Mouse (Mus musculus) lung, embryonic 14.5 days (tissue): ENCODE results near the gene Fbxo39. TPM values are rescaled to one million over a fixed set of nuclear protein-coding genes. Genes with fewer than 3 reads are reported as not detected.

Experiments used
- ATAC-seq: fragments of 200-750 bp; cut with Nextera tagmentation; 2 replicates; pipeline ENCODE4 v1.8.0; 2017; ENCODE audit warnings: mild to moderate bottlenecking, moderate TSS enrichment, moderate library complexity; ENCODE audit not compliant: insufficient read depth
- DNase-seq: peaks from one replicate; pipeline ENCODE4 v3.0.0-alpha.2; 2015
- H3K27ac ChIP-seq: fragments of 300-500 bp; sonication (generic); 2 replicates; pipeline ENCODE4 v1.5.1; 2014; ENCODE audit warnings: low read depth, mild to moderate bottlenecking, moderate library complexity
- H3K27me3 ChIP-seq: fragments of 300-500 bp; sonication (generic); 2 replicates; pipeline ENCODE4 v1.6.1; 2014; ENCODE audit warnings: low read length, control low read depth; ENCODE audit not compliant: insufficient read depth
- H3K36me3 ChIP-seq: fragments of 300-500 bp; sonication (generic); 2 replicates; pipeline ENCODE4 v1.6.1; 2014; ENCODE audit warnings: control low read depth; ENCODE audit not compliant: insufficient read depth
- H3K4me1 ChIP-seq: fragments of 300-500 bp; sonication (generic); 2 replicates; pipeline ENCODE4 v1.6.1; 2014; ENCODE audit warnings: antibody characterized with exemption, control low read depth; ENCODE audit not compliant: insufficient read depth
- H3K4me2 ChIP-seq: fragments of 300-500 bp; sonication (generic); 2 replicates; pipeline ENCODE4 v1.6.1; 2014; ENCODE audit warnings: mild to moderate bottlenecking
- H3K4me3 ChIP-seq: fragments of 300-500 bp; sonication (generic); 2 replicates; pipeline ENCODE4 v1.5.1; 2014; ENCODE audit warnings: low read depth, low read length
- H3K9ac ChIP-seq: fragments of 300-500 bp; sonication (generic); 2 replicates; pipeline ENCODE4 v1.6.1; 2014
- H3K9me3 ChIP-seq: fragments of 300-500 bp; sonication (generic); 2 replicates; pipeline ENCODE4 v1.6.1; 2016; ENCODE audit warnings: low read depth, low read length, control low read depth
- CTCF ChIP-seq: IDR thresholded peaks from 2 replicates; pipeline ENCODE4 v1.5.1; 2016; ENCODE audit warnings: antibody characterized with exemption, low read depth
- WGBS: fragments of 180-500 bp; shearing (Covaris S2); extraction: QIAGEN DNeasy Blood & Tissue Kit; methylation state at CpG from one replicate; pipeline ENCODE4 v1.1.7; 2014; 5-methylcytosine and 5-hydroxymethylcytosine counted together
- polyA plus RNA-seq: library from polyadenylated mRNA; unstranded; fragments of >200 nt; fragmentation: Nextera tagmentation; extraction: Ambion mirVana; gene quantifications from 2 replicates; pipeline ENCODE4 v1.2.1, GENCODE M21; 2014

The Fbxo39 gene
- polyA plus RNA-seq, 1 experiment from 2014 or later, result not detected

GRCm38 (mm10) chr11:72349016-72349415, 34.8 kb downstream of the Fbxo39 start:
- no peak overlapping the region for H3K4me3 ChIP-seq
- no peaks in the 10 kb centered on the region for H3K27me3 ChIP-seq
- 36% methylated on average over 8 of the region's 8 CpGs for WGBS
- no peaks in the 10 kb centered on the region for H3K36me3 ChIP-seq
- no peak for TF ChIP-seq CTCF
- peaks cover 6% of the 10 kb centered on the region; the same call in 1 of the 2 replicates for H3K4me1 ChIP-seq
- DNase-seq, result peak; percentile 35
- H3K4me2 ChIP-seq, result no peak overlapping the region
- H3K9ac ChIP-seq, result no peak overlapping the region
- peak overlapping the region; percentile 54; the same call in 1 of the 2 replicates for H3K27ac ChIP-seq
- ATAC-seq, result no peak
- H3K9me3 ChIP-seq, result no peaks in the 10 kb centered on the region

- Histone ChIP-seq H3K4me1 (peaks cover 6% of the 10 kb centered on the region; the same call in 1 of the 2 replicates), H3K27me3 (no peaks in the 10 kb centered on the region), H3K4me3 (no peak overlapping the region), H3K27ac (0 out of 2 replicates have a peak overlapping the region, but pooled peaks have one; percentile 43), H3K9me3 (no peaks in the 10 kb centered on the region), H3K36me3 (no peaks in the 10 kb centered on the region), H3K4me2 (no peak overlapping the region), H3K9ac (no peak overlapping the region)
- ATAC-seq (0 out of 2 replicates have a peak, but pooled peaks have one; percentile 13), DNase-seq (no peak)
- TF ChIP-seq CTCF, result no peak
- WGBS, result 29% methylated on average over 4 of the region's 4 CpGs
Observed at GRCm38 (mm10) chr11:72349652-72350051, 35.4 kb downstream of the Fbxo39 start.

- DNase-seq (no peak), ATAC-seq (no peak)
- no peak overlapping the region for H3K4me2 ChIP-seq
- no peak overlapping the region for H3K9ac ChIP-seq
- no peak for TF ChIP-seq CTCF
- no peaks in the 10 kb centered on the region for H3K36me3 ChIP-seq
- WGBS, result 84% methylated on average over 1 of the region's 1 CpGs
- H3K4me1 ChIP-seq, result peaks cover 6% of the 10 kb centered on the region; the same call in 1 of the 2 replicates
- no peaks in the 10 kb centered on the region for H3K27me3 ChIP-seq
- no peak overlapping the region for H3K27ac ChIP-seq
- no peak overlapping the region for H3K4me3 ChIP-seq
- H3K9me3 ChIP-seq, result no peaks in the 10 kb centered on the region
Observed at GRCm38 (mm10) chr11:72352272-72352671, 38.0 kb downstream of the Fbxo39 start.

- H3K9ac ChIP-seq, result no peak overlapping the region
- no peak overlapping the region for H3K4me3 ChIP-seq
- ATAC-seq, result no peak
- no peaks in the 10 kb centered on the region for H3K36me3 ChIP-seq
- TF ChIP-seq CTCF, result no peak
- H3K27ac ChIP-seq, result no peak overlapping the region
- no peak overlapping the region for H3K4me2 ChIP-seq
- H3K27me3 ChIP-seq, result no peaks in the 10 kb centered on the region
- H3K4me1 ChIP-seq, result peaks cover 6% of the 10 kb centered on the region; the same call in 1 of the 2 replicates
- no peak for DNase-seq
- 68% methylated on average over 3 of the region's 3 CpGs for WGBS
- no peaks in the 10 kb centered on the region for H3K9me3 ChIP-seq
Observed at GRCm38 (mm10) chr11:72353186-72353585, 38.9 kb downstream of the Fbxo39 start.

- peak; percentile 97 for TF ChIP-seq CTCF
- H3K9ac ChIP-seq, result peak overlapping the region; percentile 16; the same call in 1 of the 2 replicates
- no peak overlapping the region for H3K4me3 ChIP-seq
- DNase-seq (peak; percentile 91), ATAC-seq (peak; percentile 58)
- no peaks in the 10 kb centered on the region for H3K9me3 ChIP-seq
- no peaks in the 10 kb centered on the region for H3K4me1 ChIP-seq
- H3K27me3 ChIP-seq, result no peaks in the 10 kb centered on the region
- H3K27ac ChIP-seq, result no peak overlapping the region
- peak overlapping the region; percentile 49 for H3K4me2 ChIP-seq
- WGBS, result 22% methylated on average over 20 of the region's 20 CpGs
- no peaks in the 10 kb centered on the region for H3K36me3 ChIP-seq
Observed at GRCm38 (mm10) chr11:72354971-72355728, 40.9 kb downstream of the Fbxo39 start.

GRCm38 (mm10) chr11:72361385-72362346, 47.4 kb downstream of the Fbxo39 start:
- 7% methylated on average over 42 of the region's 42 CpGs for WGBS

More at GRCm38 (mm10) chr11:72361385-72362346, 47.4 kb downstream of the Fbxo39 start:
- H3K9ac ChIP-seq, result peak overlapping the region; percentile 53
- H3K27me3 ChIP-seq, result no peaks in the 10 kb centered on the region
- no peak for TF ChIP-seq CTCF
- no peaks in the 10 kb centered on the region for H3K9me3 ChIP-seq
- ATAC-seq, result peak; percentile 86
- peak overlapping the region; percentile 38 for H3K4me3 ChIP-seq
- DNase-seq, result peak; percentile 95
- peaks cover 16% of the 10 kb centered on the region for H3K4me1 ChIP-seq
- no peaks in the 10 kb centered on the region for H3K36me3 ChIP-seq
- H3K27ac ChIP-seq, result peak overlapping the region; percentile 3; the same call in 1 of the 2 replicates
- H3K4me2 ChIP-seq, result peak overlapping the region; percentile 74
